Mouse (Mus musculus): ENCODE data around the gene Cspg5.

Gene Cspg5

DNA sequence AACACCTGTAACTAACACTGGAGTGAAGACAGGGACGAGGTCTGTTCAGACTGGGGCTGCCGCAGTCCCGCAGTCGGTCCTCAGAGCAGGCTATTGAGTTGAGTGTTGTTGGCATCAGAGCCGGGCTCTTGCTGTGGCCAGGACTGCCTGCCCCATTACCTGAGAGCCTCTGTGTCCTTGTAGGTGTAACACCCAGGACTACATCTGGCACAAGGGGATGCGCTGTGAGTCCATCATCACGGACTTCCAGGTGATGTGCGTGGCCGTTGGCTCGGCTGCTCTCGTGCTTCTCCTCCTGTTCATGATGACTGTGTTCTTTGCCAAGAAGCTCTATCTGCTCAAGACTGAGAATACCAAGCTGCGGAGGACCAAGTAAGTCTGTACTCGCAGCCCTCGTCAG lies 7.2 kb downstream of the Cspg5 start:
- DNase-seq (ENCODE audit: low spot score in 2 of 2): peak in 1 of 2 experiments; percentile 55

DNA sequence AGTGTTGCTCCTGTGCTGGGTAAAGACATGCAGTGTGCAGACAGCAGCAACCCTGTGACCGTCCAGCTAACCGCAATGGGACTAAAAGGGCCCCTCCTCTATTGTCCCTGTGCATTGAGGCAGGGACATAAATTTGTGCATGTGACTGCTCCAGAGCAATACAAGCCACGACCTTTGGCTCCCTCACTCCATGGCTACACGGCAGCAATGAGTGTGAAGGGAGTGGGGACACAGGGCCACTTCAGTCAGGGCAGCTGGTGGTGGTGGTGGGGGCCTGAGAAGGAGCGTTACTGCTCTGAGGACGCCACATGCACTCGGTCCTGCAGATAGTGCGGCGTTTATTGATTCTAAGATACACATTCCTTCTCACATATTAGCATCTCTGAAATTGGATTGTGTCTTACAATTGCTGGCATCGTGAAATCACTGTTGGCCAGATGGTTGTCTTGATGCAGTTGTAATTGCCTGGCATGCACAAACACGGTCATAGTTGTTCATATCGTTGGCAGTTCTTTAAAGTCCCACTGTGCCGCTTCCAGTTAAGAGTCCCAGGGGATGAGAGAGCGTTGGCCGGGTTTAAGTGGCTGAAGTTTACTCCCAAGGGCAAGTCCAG lies 11.9 kb downstream of the Cspg5 start:
- no peak for DNase-seq (ENCODE audit: low spot score in 2 of 2)

DNA sequence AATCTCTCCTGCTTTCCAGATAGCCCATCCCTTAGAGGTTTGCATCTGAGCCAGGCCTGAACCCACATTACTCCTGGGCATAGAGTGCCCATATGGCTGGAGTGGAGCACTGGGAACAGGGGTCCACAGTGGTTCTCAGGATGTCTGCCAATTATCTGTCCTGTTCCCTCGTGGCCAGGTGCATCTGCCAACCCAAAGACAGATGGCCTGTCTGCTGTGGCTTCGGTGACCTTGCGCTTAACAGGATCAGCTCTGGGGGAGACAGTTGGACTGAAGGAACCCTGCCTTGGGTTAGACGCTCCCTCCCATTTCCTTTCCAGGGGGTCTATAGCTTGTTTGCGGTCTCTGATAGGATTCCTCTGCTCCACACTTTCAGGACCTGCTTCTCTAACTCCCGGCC lies 15.1 kb downstream of the Cspg5 start:
- no peak for DNase-seq (ENCODE audit: low spot score in 2 of 2)

DNA sequence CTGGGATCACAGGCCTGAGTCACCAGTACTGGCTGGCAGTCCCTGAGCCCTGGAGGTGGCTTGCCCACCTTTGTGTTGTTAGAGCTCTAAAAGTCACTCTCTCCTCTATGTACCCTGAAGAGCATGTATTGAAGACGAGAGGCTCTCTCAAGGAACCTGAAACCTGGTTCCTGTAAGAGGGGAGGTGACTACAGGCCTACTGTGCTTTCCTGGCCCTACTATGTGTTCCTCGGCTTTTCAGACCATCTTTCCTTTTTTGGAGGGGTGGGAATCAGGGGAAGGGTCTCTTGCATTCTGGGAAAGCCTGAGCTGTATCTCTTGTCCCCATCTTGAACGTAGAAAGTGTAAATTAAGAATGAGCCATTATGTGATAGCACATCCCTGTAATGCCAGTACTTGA lies 15.5 kb downstream of the Cspg5 start:
- DNase-seq (ENCODE audit: low spot score in 2 of 2): no peak

DNA sequence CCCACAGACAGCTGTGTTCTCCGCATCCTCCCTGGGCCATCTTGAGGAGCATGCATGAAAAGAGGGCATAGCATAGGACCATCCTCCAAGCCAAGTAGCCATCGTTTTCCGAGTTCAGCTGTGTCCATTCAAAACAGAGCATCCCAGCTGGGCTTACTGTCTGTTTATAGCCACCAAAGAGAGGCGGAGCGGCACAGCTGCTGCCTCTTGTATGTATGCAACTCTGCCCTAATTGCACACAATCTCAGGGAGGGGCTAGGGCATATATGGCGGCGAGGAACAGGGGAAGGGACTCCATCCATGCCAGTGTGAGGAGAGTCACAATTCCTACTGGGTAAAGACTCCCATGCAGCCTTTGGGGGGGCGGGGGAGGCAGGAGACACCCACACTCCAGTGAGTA lies 19.6 kb downstream of the Cspg5 start:
- DNase-seq (ENCODE audit: low spot score in 2 of 2): no peak

DNA sequence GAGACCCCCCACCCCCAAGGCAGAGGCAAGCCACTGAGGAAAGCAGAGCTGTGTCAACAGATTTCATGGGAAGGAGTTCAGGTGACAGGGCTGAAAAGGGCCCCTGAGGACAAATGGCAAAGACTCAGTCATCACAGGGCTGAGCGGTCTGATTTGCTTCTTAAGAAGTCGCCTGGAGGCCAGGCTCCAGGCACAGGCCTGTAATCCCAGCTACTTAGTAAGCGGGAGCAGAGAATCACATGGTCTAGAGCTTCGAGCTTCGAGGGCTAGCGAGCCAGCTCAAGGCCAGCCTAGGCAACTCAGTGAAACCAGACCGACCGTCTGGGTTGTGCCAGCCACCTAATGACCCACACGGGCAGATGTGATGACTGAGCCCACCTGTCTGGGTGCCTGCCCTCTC lies 21.4 kb downstream of the Cspg5 start:
- no peak for DNase-seq (ENCODE audit: low spot score in 2 of 2)

DNA sequence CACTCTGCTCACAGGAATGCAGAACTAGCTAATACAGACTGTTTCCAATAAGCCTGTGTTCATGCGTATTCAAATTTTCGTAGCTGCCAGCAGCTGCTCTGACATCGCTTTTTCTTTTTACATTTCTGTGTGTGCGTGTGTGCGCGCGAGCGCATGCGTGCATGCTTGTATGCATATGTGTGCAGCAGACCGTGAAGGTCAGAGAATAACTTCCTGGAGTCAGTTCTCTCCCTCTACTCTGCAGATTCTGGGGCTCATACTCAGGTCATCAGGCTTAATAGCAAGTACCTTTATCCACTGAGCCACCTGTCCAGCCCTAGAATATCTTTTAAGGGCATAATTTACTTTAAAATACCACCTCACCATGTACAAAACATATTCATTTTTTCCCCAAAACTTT lies 24.8 kb downstream of the Cspg5 start:
- DNase-seq (ENCODE audit: low spot score in 2 of 2): no peak

DNA sequence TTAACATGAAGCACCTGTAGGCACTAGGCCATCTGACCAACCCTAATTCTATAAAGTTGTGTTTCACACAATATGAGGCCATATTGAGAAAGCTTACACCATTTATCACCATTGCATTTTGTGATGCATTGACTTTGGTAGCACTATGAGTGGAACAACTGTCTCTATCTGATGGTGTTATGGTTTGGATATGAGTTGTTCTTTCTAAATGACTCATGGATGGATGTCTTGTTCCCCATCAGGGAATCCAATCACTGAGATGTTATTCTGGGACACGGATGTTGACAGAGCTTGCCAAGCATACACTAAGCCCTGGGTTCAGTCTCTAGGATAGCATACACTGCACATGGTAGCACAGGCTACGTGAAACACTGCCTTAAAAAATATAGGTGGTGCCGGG lies 28.7 kb downstream of the Cspg5 start:
- no peak for DNase-seq (ENCODE audit: low spot score in 2 of 2)

DNA sequence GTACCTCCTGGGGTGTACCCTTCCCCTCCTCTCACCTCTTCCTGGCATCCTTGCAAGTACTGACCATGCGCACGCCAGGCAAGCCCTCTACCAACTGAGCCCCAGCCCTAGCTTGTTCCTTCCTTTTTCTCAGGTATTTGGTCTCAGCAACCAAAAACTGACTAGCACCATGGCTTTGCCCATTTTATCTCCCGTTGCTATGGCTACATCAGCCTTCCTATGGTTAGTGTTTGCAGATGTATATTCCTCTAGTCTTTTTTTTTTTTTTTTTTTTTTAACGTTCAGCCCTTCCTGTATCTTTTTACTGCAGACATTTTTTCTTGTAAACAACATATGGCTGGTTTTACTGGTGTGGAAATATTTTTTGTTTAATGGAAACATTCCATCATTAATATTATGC lies 29.9 kb downstream of the Cspg5 start:
- DNase-seq (ENCODE audit: low spot score in 2 of 2): no peak

DNA sequence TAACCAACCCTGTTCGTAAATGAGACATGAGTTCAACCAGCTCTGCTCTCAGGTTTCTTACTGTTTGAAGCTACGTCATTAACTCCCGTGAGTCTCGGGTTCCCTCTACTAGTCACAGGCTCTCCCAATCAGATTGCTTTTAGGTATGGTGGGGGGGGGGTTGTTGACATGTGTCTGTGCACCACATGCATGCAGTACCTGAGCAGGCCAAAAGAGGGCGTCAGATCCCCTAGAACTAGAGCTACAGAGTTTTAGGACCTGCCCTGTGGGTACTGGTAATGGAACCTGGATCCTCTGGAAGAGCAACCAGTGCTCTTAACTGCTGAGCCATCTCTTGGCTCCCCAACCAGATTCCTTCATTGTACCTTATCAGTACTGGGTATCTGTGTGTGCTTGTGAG lies 32.3 kb downstream of the Cspg5 start:
- no peak for DNase-seq (ENCODE audit: low spot score in 2 of 2)

DNA sequence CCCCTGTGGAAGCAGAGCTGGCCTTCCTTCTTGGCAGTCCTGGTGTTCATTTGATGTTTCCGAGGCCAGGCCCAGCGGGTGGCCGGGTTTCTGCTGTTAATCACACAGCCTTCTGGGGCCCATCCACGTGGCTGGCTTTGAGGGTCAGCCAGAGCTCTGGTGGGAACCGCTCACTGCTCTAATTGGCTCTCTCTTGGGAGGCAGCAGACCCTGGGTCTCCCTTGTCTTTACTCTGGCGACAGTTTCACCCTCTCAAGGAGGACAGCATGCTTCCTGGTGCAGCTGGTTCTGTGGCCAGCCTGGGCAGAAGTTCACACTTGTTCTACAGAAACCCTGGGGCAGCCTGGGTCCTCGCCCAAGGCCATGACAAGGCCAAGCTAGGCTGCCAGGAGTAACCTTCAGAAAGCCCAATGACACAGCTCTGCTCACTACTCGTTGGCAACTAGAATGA lies 33.9 kb downstream of the Cspg5 start:
- DNase-seq (ENCODE audit: low spot score in 2 of 2): no peak

DNA sequence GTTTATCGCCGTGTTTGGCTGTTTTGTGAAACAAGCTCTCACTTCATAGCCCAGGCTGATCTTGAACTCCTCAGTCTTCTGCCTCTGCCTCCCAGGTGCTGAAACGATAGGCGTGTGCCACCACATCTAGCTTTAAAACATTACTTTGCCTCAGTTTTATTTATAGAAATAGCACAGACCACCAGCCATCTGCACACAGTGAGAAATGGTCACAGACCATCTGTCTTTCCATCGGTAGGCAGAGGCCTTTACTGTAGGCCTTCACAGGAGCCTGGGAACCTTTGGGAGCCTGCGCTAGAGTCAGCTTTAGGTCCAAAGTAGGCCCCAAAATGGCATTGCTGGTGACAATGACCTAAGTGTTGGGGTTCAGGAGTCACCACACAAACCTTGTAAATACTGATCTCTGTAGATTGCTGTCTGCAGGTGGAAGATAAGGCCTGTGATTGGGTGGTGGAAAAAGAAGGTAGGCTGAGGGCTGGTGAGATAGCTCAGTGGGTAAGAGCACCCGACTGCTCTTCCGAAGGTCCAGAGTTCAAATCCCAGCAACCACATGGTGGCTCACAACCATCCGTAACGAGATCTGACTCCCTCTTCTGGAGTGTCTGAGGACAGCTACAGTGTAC lies 40.6 kb downstream of the Cspg5 start:
- no peak for DNase-seq (ENCODE audit: low spot score in 2 of 2)

DNA sequence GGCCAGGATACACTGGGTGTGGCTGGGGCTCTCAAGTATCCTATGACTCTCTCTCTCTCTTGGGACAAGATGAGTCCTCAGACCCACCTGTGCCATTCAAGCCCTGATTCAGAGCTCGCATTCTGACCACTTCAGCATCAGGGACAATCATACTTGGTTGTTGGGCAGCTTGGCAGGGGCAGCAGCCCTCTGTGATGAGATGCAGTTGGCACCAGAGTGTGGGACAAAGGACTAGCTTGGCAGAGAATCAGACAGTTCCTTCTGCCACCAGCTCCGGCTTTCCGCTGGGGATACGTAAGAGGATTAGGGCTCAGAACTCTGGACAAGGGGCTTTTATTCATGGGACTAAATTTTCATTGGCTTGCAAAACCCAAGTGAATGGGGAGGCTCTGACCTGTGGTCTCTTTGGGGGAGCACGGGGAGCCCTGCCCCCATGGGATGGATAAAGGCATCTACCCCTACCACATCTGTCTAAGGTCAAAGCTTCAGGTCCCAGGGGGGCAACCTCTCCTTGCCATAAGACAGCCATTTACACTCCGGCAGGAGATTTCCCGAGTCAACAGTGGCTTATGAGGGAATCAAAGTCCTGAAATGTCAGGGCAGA lies 43.8 kb downstream of the Cspg5 start:
- no peak for DNase-seq (ENCODE audit: low spot score in 2 of 2)

DNA sequence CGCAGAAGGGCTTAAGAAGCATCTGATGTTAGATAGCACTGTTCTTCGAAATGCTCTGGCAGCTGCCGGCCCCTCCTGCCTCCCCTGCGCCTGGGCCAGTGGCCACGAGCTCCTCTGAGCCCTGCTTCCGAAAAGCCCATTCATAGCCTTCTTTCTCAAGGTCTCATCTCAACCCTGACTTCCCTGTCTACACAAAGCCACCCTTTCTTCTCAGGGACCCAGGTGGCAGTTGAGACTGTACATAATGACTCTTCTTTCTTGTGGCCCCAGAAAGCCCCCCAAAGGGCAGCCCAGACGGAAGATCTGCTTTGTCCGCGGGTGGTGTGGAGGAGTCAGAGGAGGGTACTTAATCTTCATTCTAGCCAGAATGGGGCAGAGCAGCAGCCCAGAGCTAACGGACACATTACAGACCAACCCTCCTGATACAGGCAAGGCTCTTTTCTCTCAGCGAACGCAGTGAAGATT lies 49.7 kb downstream of the Cspg5 start:
- no peak for DNase-seq (ENCODE audit: low spot score in 2 of 2)

DNA sequence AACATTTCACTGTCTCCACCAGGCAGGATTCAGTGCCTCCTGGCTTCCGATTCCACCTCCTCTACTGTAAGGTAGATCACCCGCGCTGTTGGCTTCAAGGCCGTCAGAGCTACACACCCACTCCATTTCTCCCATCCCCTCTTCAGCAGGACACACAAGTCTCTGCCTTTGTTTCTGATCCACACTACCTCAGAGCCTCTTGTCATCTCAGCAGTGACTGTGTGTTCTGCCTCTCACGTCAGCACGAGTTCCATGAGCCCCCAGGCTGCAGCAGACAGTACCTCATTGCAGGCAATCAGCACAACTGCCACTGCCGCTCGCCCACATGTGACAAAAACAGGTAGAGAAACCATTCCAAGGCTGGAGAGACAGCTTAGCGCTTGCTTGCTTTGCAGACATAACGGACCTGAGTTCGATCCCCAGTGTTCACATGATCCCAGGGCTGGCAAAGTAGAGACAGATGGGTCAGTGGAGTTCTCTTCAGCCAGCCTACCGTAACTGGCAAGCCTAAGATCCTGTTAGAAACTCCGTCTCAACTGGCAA lies 50.4 kb downstream of the Cspg5 start:
- DNase-seq (ENCODE audit: low spot score in 2 of 2): no peak

DNA sequence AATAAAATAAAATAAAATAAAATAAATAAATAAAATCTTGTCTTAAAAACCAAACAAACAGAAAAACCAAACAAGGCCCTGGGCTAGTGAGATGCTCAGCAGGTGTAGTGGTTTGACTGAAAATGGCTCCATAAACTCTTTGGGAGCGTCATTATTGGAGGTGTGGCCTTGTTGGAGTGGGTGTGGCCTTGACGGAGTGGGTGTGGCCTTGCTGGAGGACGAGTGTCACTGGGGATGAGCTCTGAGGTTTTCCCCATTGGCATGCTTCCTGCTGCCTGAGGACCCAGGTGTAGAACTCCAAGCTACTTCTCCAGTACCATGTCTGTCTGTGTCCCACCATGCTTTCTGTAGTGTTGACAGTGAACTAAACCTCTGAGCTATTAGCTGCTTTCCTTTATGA lies 51.2 kb downstream of the Cspg5 start:
- no peak for DNase-seq (ENCODE audit: low spot score in 2 of 2)

DNA sequence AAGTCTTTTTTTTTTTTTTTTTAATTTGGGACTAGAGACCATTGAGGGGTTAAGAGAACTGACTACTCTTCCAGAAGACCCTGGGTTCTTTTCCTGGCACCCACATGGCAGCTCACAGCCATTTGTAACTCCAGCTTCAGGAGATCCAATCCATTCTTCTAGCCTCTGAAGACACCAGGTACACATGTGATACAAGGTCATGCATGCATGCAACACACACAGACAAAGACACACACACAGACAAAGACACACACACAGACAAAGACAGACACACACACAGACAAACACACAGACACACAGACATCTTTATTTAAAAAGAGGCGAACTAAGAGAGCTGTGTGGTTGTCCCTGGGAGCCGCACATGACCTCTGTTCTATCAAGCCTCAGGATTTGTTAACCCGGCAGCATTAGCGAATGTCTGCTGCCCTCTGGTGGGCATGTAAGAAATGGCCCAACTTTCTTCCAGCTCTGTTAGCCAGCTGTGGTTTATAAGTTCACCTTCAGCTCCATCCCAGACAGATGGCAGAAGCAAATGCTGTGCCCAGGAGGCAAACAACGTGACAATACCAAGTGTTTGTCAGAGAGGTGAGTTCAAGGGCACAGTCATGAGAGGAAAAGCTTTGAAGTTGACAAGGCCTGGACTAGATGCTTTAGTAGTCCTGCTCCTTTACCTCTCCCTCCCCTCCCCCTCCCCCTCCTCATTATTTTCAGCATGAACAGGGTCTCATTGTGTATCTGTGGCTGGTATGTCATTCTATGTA lies 53.5 kb downstream of the Cspg5 start:
- peak; percentile 60 to 86 for DNase-seq (ENCODE audit: low spot score in 2 of 2)

DNA sequence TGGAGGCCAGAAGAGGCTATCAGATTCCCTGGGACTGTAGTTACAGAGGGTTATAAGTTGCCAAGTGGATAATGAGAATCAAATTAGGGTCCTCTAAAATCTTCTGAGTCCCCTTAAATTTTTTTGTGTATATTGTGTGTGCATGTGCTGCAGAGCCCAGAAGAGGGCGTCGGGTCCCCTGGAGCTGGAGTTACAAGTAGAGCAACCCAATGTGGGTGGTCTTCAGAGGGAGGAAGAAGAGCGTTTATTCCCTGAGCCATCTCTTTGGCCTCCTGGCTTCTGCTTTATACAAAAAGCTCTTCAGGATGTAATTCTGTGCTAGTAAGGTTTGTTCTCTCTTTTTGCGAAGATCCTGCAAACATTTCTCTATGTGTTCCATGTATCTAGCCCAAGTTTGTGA lies 60.9 kb downstream of the Cspg5 start:
- DNase-seq (ENCODE audit: low spot score in 2 of 2): peak in 1 of 2 experiments; percentile 23

DNA sequence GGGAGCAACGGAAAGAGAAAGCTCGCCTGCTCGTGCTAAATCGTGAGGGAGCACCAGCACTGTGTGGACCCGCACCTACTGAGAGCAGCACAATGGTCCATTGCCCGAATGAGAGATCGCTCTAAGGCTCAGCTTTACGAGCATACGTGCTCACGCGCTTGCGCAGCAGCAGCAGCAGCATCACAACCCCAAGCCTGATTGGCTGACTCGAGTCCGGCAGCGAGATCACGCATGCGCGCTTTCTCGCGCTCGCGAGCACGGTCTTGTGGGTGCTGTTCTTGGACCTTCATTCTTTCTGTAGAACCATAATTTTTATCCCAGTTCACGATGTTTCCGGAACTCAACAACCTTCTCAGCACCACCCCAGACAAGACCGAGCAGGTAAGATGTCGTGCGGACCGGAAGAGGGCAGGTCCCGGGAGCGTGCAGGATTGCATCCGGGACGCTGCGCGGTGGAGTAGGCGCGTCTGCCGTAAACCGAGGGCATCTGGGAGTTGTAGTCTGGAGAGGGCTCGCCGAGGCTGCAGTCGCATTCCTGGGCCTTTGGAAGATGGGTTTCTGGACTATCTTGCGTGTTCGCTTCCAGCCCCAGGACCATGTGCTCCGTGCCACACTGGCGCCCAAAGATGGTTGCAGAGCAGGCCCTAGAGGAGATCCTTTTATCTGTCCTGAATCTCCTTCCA lies 61.5 kb downstream of the Cspg5 start, which contains the start of gene Elp6:
TSS of gene Elp6 (plus strand) at position 205 of the 683 bp plus-strand sequence.
- DNase-seq (ENCODE audit: low spot score in 2 of 2): peak; percentile 85 to 94

DNA sequence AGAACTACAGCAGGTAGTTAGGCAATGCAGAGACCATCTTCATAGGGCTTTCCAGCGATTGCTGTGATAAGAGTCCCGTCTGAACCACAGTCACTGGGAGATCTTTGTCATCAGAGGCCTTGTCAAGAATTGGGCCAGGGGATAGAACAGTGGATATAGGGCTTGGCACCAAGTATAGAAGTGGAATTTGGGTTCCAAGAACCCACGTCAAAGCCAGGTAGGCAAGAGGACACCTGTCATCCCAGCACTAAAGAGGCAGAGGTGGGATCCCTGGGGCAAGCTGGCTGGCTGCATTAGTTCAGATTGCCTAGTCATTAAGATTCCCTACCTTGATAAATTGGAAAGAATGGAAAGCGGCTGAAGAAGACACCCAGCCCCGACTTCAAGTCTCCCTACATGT lies 62.8 kb downstream of the Cspg5 start:
- DNase-seq (ENCODE audit: low spot score in 2 of 2): no peak
